Mouse (Mus musculus) thymus, postnatal 0 days (tissue): Measurements from ENCODE around the gene Gm5447. TPM values are rescaled to one million over a fixed set of nuclear protein-coding genes. Genes with fewer than 3 reads are reported as not detected.

ENCODE experiments used
- DNase-seq: peaks from one replicate; pipeline ENCODE4 v3.0.0-alpha.2; 2015; ENCODE audit warnings: low spot score
- polyA plus RNA-seq: library from polyadenylated mRNA; unstranded; fragments of >200 nt; fragmentation: Nextera tagmentation; extraction: Ambion mirVana; gene quantifications from 2 replicates; pipeline ENCODE4 v1.2.1, GENCODE M21; 2015

Gm5447 gene
- polyA plus RNA-seq, 1 experiment from 2014 or later, result not detected

DNA sequence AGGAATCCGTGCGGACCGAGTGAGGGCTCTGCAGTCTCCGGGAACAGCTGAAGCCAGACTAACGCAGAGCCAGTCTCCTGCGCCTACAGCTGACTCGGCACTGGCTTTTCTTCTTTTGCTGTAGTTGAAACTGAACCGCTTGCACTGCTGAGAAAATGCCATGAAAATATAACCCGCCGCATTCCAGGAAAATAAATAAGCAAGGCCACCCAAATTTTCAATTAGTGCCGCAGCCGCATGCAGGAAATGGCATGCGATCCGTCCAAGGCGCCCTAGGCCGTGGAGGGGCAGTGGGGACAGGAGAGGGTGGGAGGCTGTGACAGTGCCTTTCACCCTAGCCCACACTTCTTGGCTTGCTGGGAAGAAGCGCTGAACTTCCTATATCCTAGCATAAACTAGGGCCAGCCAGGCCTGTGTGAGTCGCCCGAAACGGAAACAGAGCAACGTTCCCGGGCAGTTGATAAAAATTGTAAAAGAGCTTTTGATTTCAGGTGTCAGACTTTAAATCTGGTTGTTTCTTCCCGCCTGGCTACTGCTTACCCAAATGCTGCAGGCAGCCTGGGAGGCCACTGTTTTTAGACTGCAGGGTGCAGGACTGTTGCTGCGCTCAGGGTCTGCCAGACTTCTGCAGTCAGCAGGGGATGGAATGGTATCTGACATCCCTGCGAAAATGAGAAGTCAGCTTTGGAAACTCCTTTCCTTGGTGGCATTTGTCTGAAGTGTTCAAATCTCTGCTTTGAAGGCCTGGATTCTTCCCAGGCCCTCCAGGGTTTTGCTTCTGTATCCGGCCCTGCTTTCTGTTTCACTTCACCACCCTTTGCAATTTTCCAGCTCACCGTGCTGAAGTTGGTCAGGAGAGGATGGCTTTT, 11.8 kb downstream of the Gm5447 start:
- DNase-seq, result no peak

DNA sequence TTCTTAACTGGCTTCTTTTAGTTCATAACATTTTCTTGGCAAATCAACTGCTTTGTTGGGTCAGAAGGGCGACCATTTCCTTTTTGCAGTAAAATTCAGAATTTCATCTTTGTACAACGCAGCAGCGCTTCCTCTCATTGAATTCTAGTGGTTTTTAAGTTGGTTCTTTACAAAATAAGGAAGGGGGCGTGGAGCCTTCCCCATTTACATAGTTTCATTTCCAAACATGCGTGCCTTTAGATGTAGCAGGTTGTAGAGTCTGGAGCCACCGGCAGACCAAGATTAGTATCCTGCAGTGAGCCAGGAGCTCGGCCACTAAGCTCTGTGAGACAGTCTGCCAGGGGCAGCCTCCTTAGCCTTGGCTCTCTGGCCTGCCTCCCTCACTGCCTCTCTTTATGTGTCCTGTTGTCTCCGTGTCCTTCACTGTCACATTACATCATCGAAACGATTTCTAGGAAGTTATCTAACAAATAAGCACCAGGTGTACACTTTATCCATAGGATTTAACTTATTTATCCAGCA, 13.0 kb downstream of the Gm5447 start:
- no peak for DNase-seq

DNA sequence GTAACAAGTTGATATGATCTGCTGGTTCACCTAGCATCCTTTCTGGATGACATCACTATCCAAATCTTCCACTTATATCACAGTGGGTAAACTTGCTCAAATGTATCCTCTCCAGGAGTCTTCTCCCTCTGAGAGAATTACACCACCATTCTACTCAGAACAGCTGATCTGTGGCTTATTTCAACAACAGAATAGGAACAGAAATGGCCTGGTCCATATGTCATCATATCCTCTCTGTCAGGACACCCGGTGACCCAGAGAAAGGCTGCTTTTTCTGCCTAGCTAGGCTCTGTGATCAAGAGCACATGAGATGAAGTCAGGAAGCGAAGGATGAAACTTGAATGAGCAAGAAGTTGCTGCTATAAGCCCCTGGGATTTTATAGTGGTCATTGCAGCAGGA, 13.7 kb downstream of the Gm5447 start:
- DNase-seq, result no peak

DNA sequence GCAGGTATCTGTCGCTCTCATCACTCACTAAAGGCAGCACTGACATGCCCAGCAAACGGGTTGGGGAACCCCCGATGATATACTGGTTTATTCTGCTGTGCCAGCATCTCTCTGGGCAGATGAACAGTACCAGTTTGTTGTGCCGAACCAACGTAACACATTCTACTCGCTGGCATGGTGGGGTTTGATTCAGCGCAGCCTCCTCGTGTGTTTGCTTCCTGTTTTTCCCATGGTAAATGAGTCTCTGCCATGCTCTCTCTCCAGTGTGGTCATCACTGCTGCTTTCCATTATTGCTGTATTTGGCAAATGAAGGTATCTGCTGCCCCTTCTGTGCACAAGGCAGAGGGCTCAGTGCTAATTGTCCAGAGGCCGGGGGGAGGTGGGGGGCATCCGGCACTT, 15.7 kb downstream of the Gm5447 start:
- no peak for DNase-seq

DNA sequence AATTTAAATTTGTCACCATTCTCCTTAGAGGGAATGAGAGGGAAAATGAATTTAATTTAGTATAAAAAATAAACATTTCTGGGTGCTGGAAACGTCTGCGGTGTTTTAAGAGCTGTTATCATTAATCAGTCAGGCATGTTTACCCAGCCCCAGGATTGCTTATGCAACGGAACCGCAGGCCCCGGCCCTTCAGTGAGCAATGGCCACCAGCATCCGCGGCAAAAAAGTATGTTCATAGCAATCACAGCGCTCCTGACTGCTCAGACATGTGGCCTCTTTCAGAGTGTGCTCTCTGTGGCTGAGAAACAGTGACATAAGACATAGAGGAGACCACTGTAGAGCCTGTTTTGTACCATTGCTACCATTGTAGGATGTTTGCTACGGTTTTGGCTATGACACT, 16.2 kb downstream of the Gm5447 start:
- DNase-seq, result no peak

DNA sequence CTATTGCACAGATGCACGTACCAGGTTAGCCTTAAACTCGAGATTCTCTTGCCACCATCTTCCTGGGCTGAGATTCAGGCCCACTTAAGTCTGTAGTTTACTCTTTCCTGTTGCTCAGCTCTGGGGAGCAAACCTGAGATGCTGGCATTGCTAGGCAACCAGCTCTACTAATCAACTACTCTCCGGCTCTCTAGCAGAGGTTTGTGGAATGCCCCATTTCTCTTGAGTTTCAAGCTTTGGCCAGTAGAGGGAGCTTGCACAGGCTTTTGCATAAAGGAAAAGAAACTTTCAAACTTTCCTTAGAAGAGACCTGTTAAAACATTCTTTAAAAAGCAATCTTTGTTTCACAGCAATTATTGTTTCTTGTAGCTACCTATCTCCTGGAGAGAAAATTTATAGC, 19.8 kb downstream of the Gm5447 start:
- peak; percentile 63 for DNase-seq

DNA sequence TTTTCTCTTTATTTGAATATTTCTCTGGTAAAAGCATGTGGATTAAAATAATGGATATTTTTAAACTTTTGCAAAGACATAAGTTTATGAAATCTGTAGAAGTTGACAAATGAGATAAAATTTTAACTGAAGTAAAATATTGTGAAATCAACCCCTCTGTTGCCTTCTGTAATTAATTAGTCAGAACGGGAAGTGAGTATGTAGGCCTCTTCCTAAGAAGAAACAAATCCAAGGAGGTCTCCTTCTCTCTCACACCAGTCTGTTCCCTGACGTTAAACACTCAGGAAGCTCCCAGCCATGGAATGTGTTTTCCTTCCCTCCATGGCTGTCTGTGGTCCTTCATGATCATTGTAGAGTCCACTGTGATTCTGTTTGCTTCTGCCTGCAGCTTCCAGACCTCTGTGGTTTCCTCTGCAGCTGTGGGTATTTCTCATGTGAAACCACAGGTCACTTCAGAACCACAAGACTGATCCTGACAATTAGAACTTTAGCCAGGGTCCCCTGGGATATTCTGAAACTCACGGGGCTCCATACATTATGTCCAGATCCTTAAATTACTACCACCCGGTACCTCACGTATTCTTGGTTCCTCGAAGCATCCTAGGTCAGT, 20.4 kb downstream of the Gm5447 start:
- no peak for DNase-seq

DNA sequence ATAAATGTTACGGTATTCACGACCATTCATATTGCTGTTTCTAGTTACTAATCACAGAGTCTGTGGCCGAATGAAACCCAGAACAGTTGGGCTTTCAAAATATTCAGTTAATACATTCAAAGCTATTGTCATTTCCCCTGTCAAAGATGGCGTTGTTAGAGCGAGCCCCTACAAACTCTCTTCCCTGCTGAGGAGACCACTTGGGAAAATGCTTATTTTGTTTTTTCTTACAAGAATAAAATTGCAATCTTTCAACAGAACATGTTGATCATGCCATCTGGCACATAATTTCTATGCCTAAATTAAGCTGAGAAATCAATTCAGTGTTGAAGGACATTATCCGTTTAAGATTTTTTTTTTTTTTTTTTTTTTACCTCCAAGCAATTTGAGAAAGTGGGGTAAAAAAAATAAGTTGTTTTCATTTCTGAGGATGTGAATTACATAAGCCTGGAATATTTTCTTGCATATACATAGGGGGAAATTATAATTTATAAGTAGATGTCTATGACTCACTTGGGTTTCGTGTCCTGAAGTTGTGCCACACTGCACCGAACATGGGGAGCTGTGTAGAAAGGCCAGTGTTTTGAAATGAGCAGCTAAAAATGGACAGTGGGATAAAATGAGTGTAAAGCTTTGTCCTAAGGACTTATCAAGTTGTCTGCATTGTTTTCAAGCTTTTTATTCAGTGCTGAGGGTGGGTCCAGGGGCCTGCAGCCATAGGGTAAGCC, 23.7 kb downstream of the Gm5447 start:
- no peak for DNase-seq

DNA sequence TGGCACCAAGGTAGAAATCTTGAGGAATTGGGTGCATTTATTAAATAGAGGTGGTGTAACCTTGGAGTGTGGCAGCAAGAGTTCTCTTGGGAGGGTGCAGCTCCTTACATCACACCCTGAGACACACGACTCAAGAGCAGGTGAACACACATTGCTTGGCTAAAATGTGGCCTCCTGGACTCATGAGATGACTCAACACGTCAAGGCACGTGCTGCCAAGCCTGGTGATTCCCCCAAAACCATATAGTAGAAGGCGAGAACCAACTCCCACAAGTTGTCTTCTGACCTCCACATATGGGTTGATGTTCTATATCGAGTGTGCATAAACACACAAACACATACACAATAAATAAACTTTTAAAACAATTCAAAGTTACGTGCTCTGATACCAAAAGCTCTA, 25.8 kb downstream of the Gm5447 start:
- DNase-seq, result no peak

DNA sequence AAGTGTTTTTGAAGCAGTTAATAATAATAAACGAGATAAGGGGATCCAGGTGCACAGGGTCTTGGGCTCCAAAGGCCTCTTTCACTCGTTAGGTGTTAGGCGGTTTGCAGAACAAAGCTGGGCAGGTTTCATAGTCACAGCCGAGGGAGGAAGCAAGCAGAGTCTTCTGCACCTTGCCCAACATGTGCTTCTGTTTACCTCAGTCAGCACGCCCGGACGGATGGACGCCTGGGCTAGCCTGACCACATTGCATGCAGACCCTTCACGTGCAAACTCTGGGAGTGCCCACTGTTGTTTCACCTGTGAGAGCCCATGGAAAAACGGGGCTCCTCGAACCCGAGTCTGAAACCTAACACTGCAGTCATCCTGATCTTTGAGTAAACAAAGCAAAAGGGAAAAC, 30.5 kb downstream of the Gm5447 start:
- DNase-seq, result no peak

DNA sequence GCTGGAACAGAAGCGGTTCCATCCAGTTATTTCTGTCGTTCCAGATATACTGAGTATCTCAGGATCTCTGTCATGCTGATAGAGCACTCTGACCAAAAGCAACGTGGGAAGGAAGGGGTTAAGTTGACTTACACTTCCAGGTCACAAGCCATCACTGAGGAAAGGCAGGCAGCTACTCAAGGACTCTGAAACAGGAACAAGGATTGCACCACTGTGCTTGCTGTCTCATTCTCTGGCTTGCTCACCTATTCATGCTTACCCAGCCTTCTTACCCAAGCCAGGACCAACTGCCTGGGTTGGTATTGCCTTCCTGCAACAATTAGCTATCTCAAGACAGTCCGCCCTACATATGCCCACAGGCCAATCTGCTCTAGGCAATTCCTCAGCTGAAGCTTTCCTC, 31.0 kb downstream of the Gm5447 start:
- DNase-seq, result no peak

DNA sequence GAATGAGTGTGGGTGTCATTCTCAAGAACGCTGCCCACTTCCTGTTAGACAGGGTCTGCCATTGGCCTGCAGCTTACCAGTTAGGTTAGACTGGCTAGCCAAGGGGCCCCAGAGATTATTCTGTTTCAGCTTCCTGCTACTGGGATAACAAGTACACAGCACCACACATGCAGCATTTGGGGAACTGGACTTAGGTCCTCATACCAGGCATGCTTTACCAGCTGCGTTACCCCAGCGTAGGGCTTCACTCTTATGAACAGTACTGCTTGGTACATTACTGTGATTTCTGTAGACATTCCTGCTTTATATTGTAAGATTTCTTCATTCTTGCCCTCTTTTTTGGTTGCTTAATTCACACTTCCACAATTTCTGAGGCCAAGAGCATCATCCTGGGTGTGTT, 43.5 kb downstream of the Gm5447 start:
- DNase-seq, result no peak

DNA sequence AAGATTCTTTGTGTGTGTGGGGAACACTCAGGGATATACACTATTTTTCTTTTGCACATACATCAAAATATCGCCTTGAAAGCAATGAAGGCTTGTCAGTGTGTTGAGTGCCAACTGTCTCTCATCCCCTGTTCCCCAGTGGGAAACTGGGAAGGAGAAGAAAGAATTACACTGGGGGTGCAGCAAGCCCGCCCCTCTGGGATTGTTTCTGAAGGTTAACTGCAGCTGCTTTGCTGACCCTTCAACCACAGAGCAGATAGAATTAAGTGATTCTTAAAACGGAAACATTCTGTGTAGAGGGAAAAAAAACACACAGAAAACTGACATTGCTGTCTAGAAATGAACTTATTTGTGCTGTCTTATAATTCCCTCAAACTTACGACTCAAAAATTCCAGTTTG, 47.5 kb downstream of the Gm5447 start:
- no peak for DNase-seq

DNA sequence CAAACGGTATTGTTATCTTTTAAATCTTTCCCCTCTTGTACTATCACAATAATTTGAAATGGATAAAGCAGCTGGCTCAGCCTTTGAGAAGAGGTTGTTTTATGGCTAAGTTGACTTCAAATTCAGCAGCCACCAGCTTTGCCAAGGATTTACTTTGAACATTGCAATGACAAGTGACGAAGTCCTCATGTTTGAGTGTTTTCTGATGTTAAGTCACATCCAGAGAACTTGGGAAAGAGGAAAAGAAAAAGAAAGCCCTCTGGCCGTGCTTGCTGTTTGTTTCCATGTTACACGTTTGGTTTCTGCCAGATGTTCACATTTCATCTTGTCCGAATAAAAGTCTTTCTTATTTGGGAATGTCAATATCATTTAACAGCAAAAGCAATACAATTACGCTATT, 47.9 kb downstream of the Gm5447 start:
- DNase-seq, result no peak

DNA sequence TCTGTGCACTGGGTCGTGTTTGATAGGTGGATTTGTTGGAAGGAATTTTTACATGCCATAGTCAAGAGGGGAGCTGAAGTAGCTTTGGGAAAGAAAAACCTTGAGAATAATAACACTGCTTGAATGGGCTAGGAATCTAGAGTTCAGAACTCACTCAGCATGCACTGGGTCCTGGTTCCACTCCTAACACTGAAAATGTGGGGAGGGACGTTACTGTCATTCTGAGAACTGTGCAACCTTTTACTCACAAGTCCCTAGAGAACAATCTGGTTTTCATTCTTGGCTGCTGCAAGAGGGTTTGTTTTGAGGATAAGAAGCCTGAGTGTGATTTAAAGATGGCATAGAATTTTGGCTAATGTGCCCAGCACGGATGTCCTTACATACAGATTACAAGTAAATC, 49.7 kb downstream of the Gm5447 start:
- no peak for DNase-seq

Other genes starting within 250 kb of the Gm5447 start
- 1.6 and 1.7 TPM in 2 replicates for gene Irf4, start 225.0 kb upstream of the Gm5447 start, polyA plus RNA-seq
- gene Hus1b, start 26.4 kb upstream of the Gm5447 start, polyA plus RNA-seq, result 0.22 and 0.28 TPM in 2 replicates
- 48.5 and 52.2 TPM in 2 replicates for gene Exoc2, start 111 bp upstream of the Gm5447 start, polyA plus RNA-seq